Mouse (Mus musculus): ENCODE measurements at regions not wholly inside any gene's neighbourhood (a gene's known extent, or its start where the extent isn't known, plus 50 kb on each side); places are given as distances from the start of the nearest gene placed in this dataset.

DNA sequence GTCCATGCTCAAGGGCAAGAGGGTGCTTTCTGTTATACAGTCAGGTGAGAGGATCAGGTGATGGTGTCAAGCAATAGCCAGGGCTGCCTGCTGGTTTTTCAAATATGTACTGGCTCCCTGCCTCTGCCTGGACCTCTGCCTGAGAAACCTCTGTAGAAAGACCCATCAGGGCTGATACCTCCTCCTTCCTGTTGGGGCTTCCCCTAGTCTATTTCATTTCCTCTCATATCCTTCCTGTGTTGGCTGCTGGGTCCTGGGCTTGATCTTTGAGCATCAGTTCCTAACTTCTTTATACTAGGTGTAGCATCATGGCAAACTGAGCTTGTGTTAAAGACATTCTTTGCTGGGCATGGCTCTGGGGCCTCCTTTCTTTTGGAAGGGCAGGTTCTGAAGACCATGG, 89.5 kb downstream of the Tmem38b start:
- DNase-seq (ENCODE audit: low spot score) = no peak

DNA sequence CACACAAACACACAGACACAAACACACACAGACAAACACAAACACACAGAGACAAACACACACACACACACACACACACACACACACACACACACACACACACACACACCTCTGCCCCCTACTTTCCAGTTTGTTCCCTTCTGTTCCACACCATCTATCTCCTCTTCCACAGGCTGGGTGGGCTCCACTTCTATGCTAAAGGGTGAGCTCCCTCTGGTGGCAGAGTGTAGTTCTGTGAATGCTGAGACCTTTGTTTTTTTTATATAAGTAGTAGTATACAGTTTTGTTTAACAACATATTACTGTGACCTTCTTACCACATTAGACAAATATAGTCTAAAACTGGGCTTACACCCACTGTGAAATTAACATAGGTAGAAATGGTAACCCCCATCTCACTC, 93.3 kb downstream of the Tmem38b start:
- DNase-seq (ENCODE audit: low spot score) = peak; percentile 73

DNA sequence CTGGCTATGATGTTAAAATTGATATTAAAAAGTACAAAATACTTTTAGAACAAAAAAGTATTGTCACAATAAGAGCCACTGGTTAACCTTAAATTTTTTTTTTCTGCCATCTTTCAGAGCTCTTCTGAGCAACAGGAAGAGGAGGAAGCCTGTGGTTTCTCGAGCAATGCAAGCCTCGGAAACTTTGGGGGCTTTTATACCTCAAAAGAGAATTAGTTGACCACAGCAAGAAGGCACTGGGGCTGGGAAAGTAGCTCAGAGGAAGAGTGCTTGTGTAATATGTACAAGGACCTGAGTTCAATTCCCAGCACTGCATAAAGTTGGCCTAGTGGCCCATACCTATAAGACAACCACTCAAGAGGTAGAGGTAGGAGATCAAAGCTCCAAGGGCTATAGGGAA, 94.7 kb downstream of the Tmem38b start:
- no peak for DNase-seq (ENCODE audit: low spot score)

DNA sequence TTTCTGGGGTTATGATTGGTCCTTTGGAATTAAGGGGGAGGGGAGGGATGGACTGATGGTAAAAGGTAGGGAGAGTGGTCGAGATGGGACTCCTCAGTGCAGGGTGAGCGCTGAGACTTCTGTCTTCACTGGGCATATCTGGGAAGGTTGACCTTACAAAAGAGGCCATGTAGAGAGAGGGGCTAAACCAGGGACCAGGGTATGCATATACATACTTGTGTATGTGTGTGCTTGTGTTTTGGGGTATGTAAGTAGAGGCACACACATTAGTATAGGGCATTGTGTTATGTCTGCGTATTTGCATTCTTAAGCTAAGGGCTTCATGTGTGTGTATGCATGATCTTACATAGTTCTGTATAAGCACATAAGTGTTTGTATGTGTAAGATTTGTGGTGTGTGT, 105.2 kb downstream of the Tmem38b start:
- no peak for DNase-seq (ENCODE audit: low spot score)

DNA sequence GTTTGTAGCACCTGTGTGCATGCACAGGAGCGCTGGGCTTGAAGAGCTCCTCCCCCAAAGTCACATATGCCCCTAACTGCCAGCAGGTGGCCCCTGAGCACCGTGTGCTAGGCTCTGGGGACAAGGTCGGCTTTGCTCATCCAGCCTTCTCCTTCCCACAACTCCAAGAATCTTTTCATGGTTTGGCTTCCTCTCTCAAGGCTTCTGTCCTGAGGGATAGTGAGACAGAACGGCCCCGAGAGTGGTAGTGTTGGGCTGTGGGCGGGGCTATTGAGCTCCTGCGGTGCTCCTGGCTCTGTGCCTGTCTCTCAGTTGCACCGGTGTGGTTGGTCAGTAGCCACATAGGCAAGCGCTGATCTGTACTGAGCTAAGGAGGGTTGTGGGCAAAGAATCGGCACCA, 105.7 kb downstream of the Tmem38b start:
- DNase-seq (ENCODE audit: low spot score) = peak; percentile 55

DNA sequence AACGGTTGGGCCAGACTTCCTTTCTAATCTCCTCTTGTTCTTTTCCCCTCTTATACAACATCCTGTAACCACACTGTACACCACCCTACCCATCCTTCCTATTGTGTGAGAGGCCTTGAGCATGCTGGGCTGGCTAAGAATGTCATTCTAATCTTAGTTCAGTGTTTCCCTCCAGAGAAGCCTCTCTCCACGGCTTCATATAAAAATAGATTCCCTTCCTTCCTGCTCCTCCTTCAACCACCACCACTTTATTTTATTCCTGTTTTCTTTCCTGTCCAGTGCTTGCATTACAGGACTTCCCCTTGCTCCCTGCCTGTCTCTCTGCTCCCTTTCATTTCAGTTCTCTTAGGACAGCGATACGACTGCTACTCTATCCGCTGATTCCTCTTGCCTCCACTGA, 109.5 kb downstream of the Tmem38b start:
- no peak for DNase-seq (ENCODE audit: low spot score)

DNA sequence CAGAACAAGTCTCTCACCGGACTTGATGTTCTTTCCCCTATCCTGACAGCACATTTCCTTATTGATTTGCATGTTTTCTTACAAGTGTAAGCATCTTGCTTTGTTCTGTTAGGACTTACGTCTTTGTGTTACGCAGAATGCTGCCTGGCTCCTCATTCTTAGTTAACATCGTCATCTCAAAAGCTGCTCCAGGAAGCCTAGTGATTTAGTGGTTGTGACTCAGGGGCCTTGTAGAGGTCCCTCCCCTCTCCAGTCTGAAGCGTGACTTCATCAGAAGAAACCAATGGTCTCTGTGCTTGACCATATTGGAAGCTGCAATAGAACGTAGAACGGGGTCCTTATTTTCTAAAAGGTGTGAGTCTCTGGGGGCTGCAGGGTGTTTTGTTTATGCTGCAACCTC, 122.9 kb downstream of the Tmem38b start:
- DNase-seq (ENCODE audit: low spot score) = no peak

DNA sequence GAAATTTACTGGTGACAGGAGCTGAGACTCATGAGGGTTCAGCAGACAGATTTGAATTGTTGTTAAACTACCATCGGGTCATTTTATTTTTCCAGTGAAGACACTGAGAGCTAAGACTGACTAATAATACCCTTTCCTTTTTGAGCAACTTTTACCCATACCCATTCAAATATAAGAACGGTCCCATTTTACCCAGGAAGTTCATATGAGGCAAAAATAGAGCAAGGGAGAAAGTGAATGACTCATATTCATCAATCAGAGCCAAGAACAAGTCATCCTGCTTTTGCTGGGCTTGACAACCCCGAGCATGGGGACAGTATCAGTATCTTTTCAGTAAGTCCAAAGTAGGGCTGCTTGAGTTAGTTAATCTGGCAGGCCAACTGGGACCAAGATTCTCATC, 123.3 kb downstream of the Tmem38b start:
- DNase-seq (ENCODE audit: low spot score) = no peak

DNA sequence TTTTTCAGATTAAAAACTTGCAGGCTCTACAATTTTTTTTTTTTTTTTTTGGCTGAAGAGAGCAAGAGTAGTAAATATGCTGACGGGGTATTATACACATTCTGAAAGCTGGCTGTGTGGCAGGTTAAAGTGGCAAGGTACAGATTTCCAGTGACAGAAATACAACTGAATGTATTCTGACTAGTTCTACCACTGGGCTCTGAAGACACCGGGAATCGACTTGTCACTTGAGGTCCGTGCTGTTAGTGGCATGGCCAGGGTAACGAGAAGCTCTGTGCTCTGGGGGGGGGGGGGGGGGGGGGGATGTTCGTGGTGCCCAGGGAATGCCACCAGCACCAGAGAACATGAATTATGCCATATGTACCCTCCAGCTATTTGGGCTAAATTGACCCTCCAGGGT, 124.7 kb downstream of the Tmem38b start:
- no peak for DNase-seq (ENCODE audit: low spot score)

DNA sequence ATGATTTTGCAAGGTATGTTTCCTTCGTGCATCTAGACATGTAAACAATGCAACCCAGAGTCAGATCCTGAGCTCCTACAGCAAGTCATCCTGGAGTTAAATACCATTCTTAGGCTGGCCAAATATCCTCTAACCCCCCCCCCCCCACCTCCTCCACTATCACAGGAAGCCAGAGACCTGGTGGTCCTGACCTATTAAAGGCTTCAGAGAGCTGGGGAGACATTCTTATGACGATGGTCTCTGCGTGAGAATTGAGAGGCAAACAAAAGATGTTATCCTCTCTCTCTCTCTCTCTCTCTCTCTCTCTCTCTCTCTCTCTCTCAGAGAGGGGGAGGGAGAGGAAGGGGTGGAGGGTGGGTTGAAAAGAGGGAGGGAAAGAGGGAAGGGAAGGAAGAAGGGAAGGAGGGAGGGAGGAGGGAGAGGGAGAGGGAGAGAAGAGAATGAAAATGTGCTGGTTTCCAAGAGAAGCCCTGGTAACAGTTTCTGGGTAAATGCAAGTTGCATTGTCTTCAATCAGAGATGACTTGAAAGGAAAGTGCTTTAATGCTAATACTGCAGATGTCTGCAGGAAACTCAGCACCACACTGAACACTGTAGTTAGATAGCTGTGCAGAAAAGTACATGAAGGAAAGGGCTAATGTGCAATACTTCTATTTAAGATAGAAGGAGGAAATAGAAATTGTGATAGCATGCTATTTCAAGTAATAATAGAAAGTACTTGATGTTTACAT, 125.3 kb downstream of the Tmem38b start:
- no peak for DNase-seq (ENCODE audit: low spot score)

DNA sequence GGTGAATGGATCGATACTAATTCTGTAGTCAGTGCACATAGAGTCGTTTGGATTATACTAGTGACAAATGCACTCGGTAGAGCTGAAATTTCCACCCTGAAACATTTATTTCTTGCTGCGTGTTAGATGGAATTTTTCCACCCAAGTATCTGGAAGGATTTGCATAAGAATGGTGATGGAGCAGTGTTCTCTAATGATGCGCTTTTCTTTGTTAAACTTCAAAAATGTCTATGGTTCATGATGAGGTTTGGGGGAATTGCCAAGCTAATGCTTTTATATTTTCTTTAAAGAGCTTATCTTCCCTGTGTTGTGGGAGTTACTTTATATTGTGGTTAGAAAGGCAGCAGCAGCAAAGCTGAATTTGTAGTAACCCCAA, 125.9 kb downstream of the Tmem38b start:
- DNase-seq (ENCODE audit: low spot score) = no peak

DNA sequence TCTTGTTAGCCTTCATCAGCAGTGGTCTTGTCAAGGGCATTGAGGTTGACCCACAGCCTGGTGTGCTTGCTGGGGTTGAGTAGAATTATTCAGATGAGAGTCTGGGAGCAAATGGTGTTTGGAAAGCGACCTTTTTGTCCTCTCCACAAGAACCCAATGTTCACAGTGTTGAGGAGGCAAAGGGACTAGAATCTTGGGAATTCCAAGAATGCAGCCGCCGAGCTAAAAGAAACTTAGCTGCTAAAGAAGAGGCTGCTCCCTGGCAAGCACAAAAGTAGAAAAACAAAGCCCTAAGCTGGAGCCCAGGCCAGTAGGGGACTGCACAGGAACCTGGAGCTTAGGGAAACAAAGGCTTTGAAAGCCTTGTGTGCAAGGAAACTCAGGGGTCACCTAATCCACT, 126.4 kb downstream of the Tmem38b start:
- DNase-seq (ENCODE audit: low spot score) = no peak

DNA sequence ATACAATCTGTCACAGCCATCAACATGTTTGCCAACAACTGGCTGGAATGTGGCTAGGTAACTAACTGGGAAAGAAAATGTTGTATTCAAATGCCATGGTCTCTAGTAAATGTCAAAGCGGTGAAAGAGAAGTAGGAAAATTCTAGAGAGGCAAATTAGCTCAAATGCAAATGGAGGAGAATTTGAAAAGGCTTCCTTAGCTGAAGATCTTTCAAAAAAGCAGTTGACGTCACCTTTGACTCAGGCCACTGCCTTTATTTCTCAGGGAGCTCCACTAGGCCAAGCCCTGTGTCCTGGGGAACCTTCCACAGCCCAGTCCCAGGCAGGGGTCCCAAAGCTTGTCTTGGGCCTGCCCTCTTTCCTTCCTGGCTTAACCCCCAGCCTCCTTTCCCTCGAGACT, 136.6 kb downstream of the Tmem38b start:
- DNase-seq (ENCODE audit: low spot score) = no peak

DNA sequence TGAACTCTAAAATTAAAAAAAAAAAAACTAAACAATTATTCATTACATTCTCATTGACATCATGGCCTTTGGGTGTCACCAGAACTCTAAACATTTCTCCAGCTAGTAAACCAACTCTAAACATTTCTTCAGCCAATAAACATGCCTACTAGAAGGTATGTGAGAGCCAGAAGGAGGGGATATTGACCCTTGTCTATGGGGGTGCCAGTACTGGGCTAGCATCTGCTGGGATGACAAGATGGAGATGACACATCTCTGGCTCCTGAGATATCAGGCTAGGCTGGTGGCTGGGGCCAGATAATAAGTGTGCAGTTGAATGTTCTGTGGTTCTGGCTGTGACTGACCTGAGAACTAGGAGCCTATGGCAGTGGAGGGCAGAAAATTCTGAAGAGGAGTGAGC, 144.6 kb downstream of the Tmem38b start:
- no peak for DNase-seq (ENCODE audit: low spot score)

DNA sequence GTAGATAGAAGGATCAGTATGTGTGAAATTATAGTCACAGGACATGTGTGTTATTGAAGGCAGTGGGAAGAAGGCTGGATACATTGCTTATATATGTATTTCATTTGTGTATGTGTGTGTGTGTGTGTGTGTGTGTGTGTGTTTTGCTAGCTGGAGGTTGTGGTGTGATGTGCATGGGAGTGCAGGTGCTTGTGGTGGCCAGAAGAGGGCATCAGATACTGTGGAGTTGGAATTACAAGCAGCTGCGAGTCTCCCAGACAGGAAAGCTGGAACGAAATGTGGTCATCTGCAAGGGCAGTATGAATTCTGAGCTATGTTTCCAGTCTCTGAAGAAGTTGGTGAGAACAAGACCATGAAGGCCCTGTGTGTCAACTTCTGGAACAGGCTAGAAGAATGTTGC, 145.1 kb downstream of the Tmem38b start:
- DNase-seq (ENCODE audit: low spot score) = no peak

DNA sequence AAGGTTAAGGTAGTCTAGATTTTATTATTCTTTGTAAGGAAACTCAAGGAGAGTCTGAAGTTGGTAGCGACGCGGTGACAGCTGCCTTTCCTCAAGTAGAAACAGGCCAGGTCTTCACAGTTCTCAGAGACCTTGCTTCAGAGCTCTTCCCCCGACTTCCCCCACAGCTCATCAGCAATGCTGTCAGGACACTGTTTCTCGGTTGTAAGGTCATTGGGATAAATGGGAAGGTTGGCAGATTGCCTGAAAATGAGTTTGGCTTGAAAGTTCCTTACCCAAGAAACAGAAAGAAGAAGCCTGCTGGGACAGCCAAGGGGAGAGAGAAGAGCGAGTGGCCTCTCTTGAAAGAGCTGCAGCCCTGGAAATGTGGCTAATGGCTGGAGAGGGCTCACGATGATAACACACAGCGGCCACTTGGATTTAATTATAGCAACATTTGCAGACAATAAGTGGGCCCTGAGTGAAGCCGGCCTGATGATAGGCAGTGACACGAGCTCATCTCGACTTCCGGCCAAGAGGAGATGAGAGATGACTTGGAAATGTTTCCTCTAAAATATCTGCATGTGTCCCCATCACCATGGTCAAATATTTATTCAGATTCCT, 150.3 kb downstream of the Tmem38b start:
- DNase-seq (ENCODE audit: low spot score) = no peak

DNA sequence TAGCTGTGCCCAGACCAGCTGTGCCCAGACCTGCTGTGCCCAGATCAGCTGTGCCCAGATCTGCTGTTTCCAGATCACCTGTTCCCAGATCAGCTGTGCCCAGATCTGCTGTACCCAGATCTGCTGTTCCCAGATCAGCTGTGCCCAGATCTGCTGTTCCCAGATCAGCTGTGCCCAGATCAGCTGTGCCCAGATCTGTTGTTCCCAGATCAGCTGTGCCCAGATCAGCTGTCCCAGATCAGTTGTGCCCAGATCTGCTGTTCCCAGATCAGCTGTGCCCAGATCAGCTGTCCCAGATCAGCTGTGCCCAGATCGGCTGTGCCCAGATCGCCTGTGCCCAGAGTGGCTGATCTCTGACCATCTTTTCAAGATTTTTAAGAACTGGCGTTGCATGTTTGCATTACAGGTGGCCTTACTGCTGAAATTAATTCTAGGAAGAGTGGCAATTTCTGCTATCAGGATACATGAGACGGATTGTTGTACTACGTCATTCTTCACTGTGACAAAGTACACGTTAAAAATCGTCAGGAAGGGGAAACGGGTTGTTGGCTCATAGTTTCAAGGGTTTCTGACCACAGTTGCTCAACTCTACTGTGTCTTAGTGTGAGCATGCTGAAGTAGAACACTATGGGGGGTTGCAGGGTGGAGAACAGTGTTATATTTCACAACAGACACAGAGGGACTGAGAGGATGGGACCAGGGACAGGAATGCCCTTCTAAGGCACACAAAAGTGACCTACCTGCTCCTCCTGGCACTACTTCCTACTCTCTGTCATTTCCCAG, 160.9 kb downstream of the Tmem38b start:
- DNase-seq (ENCODE audit: low spot score) = no peak

DNA sequence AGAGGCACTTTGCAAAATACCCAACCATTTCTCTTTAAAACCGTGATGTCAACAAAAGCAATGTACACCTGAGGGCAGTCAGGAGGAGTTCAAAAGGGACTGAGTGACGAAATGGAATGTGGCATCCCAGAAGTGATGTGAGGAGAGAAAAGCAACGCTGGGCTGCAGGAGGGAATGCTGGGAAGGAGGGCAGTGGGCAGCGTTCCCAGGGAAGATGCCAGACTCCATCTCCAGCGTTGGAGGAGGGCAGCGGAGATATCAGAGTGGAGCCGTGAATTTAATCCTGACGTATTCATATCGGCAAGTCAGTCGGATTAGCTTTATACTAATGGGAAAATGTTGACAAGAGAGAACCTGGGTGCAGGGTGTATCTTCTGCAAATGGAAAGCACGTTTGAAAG, 161.7 kb downstream of the Tmem38b start:
- DNase-seq (ENCODE audit: low spot score) = no peak

DNA sequence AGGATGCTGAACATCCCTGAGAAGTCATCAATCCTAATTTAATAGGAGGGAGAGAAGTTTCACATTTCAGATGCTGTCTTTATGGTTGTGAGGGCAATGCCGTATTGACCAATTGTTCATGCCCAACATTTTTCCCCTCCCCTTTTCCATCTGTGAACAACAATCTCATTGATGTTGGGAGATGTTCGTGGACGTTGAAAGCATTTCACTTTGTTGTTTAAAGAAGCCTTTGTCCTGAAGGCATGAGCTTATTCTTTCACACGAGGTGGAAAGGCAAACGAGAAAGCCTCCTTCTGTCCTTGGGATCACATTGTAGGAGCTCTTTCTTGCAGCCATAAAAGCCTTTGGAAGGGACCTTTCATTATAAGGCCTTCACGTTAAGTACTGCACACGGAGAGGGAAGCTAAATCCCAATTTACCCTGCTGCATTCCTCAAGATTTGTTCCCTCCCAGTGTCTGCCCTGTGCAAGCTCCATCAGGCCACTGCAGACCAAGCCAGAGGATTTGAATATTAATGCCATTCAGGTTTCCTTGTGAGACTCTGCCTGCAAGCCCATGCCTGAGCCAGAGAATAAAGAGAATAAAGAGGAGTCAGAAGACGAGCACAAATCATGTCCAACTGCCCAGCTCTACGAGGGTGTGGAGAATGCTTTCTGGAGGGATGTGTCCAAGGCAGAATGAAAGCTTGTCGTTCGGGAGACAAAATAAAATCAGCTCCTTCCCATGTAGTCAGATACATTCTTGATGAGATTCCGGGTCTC, 195.4 kb downstream of the Tmem38b start:
- DNase-seq (ENCODE audit: low spot score) = no peak

DNA sequence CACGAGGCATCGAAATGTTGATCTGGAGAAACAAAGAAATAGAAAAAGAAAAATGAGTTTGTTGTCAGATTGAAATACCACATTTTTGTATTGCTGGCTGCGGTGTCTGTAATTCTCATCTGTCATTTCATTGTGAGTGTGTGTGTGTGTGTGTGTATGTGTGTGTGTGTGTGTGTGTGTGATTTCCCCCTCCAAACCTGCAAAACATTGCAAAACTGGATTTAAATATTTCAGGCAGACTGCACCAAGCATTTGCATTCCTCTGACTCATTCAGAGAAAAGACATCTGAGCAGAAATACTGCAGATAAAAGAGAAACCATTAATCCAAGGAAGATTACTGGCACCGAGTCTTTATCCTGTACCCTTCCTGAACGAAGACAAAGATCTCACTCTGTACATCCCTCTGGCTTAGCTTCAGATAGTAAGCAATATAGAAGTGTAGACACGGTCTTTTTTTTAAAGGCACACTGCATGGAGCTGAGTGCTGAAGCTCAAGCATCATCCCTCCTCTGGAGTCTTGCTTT, 196.1 kb downstream of the Tmem38b start:
- DNase-seq (ENCODE audit: low spot score) = peak; percentile 24

DNA sequence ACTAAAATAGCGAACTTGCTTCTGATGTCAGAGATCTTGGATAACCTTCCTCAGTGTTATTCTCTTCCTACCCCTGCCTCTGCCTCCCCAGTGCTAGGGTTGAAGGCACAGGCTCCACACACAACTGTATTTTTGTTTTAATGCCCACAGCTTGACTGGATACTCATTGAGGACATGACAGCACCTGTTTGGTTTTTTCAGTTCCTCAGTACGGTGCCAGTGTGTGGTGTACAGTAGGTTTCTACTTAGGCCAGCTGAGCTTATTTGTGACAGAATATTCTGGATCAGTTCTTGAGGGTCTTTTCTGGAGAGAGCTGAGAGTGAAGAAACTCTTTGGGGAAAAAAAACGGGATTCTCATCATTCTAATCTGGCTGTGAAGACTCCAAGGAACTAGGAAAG, 201.1 kb downstream of the Tmem38b start:
- no peak for DNase-seq (ENCODE audit: low spot score)

DNA sequence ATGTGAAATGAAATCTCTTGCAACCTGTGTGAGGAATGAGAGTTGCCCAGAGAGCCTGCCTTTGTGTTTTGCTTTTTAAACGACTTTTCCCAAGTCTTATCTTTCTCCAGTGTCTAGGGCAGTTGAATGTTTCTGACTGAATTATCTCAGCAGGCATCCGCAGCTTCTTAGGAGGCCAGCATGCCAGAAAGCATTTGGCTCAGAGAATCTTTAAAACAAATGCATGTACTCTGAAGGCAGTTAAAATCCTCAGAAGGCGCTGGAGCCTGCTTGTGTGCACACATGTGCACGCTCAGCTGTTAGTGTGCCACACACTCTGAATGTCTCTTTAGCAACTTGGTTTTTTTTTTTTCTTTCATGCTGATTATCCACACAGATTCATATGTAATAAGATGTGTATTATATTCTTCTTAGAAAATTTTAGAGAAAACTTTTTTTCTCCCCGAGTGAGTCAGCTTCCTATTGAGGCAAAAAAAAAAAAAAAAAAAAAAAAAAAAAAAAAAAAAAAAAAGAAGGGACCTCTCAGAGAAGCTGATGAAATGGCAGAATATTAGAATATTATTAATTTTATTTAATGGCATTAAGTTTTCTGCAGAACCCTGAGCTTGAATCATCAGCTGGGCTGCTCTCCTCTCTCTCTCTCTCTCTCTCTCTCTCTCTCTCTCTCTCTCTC, 201.9 kb downstream of the Tmem38b start:
- DNase-seq (ENCODE audit: low spot score) = peak; percentile 10

Data from layer of hippocampus, adult 11-12 months (tissue).